Mouse (Mus musculus): Measurements from ENCODE around the gene Tada2b. TPM values are rescaled to one million over a fixed set of nuclear protein-coding genes. Genes with fewer than 3 reads are reported as not detected.
A peak's percentile ranks its signal among the peaks of the same experiment; 100 is the strongest.

The Tada2b gene
- polyA plus RNA-seq, 1 experiment = 8.6 TPM

GRCm38 (mm10) chr5:36483203-36484101, 633 bp downstream of the Tada2b start:
- peak overlapping the region; percentile 91 for H3K4me3 ChIP-seq (ENCODE audit: low read depth, low read length)
- TF ChIP-seq CTCF (IDR thresholded peaks at IDR 0.05; ENCODE audit: extremely low read depth, insufficient read length, insufficient replicate concordance, low read depth, low read length) (no peak), POLR2A (IDR thresholded peaks at IDR 0.05; ENCODE audit: low read depth, low read length) (no peak)
- H3K36me3 ChIP-seq (ENCODE audit: control insufficient read depth, insufficient read depth, low read length) = no peaks in the 10 kb centered on the region
- H3K4me1 ChIP-seq (ENCODE audit: control insufficient read depth, insufficient read depth, insufficient read length, low read length) = peaks cover 17% of the 10 kb centered on the region
- 3% methylated on average over 58 of the region's 58 CpGs for WGBS
- H3K27me3 ChIP-seq (ENCODE audit: control insufficient read depth, insufficient read depth, low read length) = peaks cover 6% of the 10 kb centered on the region
- peak overlapping the region; percentile 19; the same call in 1 of the 2 replicates for H3K27ac ChIP-seq (ENCODE audit: insufficient read depth, low read depth, low read length)

- peaks cover 17% of the 10 kb centered on the region for H3K4me1 ChIP-seq (ENCODE audit: control insufficient read depth, insufficient read depth, insufficient read length, low read length)
- TF ChIP-seq POLR2A (IDR thresholded peaks at IDR 0.05; ENCODE audit: low read depth, low read length) (no peak), CTCF (IDR thresholded peaks at IDR 0.05; ENCODE audit: extremely low read depth, insufficient read length, insufficient replicate concordance, low read depth, low read length) (no peak)
- peaks cover 3% of the 10 kb centered on the region; the same call in 1 of the 2 replicates for H3K36me3 ChIP-seq (ENCODE audit: control insufficient read depth, insufficient read depth, low read length)
- no peak overlapping the region for H3K4me3 ChIP-seq (ENCODE audit: low read depth, low read length)
- peaks cover 6% of the 10 kb centered on the region for H3K27me3 ChIP-seq (ENCODE audit: control insufficient read depth, insufficient read depth, low read length)
- 68% methylated on average over 1 of the region's 1 CpGs for WGBS
- H3K27ac ChIP-seq (ENCODE audit: insufficient read depth, low read depth, low read length) = no peak overlapping the region
Measured at GRCm38 (mm10) chr5:36481114-36481513, 3.0 kb downstream of the Tada2b start.

- Histone ChIP-seq H3K4me3 (ENCODE audit: low read depth, low read length) (no peak overlapping the region), H3K27ac (ENCODE audit: insufficient read depth, low read depth, low read length) (no peak overlapping the region), H3K4me1 (ENCODE audit: control insufficient read depth, insufficient read depth, insufficient read length, low read length) (peaks cover 17% of the 10 kb centered on the region), H3K27me3 (ENCODE audit: control insufficient read depth, insufficient read depth, low read length) (peaks cover 4% of the 10 kb centered on the region), H3K36me3 (ENCODE audit: control insufficient read depth, insufficient read depth, low read length) (peaks cover 3% of the 10 kb centered on the region; the same call in 1 of the 2 replicates)
- TF ChIP-seq POLR2A (IDR thresholded peaks at IDR 0.05; ENCODE audit: low read depth, low read length) (no peak), CTCF (IDR thresholded peaks at IDR 0.05; ENCODE audit: extremely low read depth, insufficient read length, insufficient replicate concordance, low read depth, low read length) (no peak)
- WGBS = 83% methylated on average over 4 of the region's 4 CpGs
Measured at GRCm38 (mm10) chr5:36480398-36480797, 3.7 kb downstream of the Tada2b start.

GRCm38 (mm10) chr5:36479735-36480134, 4.3 kb downstream of the Tada2b start:
- H3K27me3 ChIP-seq (ENCODE audit: control insufficient read depth, insufficient read depth, low read length) = no peaks in the 10 kb centered on the region
- no peak overlapping the region for H3K27ac ChIP-seq (ENCODE audit: insufficient read depth, low read depth, low read length)
- TF ChIP-seq POLR2A (IDR thresholded peaks at IDR 0.05; ENCODE audit: low read depth, low read length) (no peak), CTCF (IDR thresholded peaks at IDR 0.05; ENCODE audit: extremely low read depth, insufficient read length, insufficient replicate concordance, low read depth, low read length) (no peak)
- H3K4me1 ChIP-seq (ENCODE audit: control insufficient read depth, insufficient read depth, insufficient read length, low read length) = peaks cover 11% of the 10 kb centered on the region
- H3K4me3 ChIP-seq (ENCODE audit: low read depth, low read length) = no peak overlapping the region
- 26% methylated on average over 2 of the region's 2 CpGs for WGBS
- H3K36me3 ChIP-seq (ENCODE audit: control insufficient read depth, insufficient read depth, low read length) = peaks cover 4% of the 10 kb centered on the region; the same call in 1 of the 2 replicates

- TF ChIP-seq CTCF (IDR thresholded peaks at IDR 0.05; ENCODE audit: extremely low read depth, insufficient read length, insufficient replicate concordance, low read depth, low read length) = no peak
- TF ChIP-seq POLR2A (IDR thresholded peaks at IDR 0.05; ENCODE audit: low read depth, low read length) = no peak
- 84% methylated on average over 6 of the region's 6 CpGs for WGBS
- peaks cover 9% of the 10 kb centered on the region; the same call in 1 of the 2 replicates for H3K4me1 ChIP-seq (ENCODE audit: control insufficient read depth, insufficient read depth, insufficient read length, low read length)
Measured at GRCm38 (mm10) chr5:36478540-36479420, 5.3 kb downstream of the Tada2b start.

GRCm38 (mm10) chr5:36477486-36477885, 6.6 kb downstream of the Tada2b start:
- no peak overlapping the region for H3K27ac ChIP-seq (ENCODE audit: insufficient read depth, low read depth, low read length)
- no peak for TF ChIP-seq CTCF (IDR thresholded peaks at IDR 0.05; ENCODE audit: extremely low read depth, insufficient read length, insufficient replicate concordance, low read depth, low read length)
- TF ChIP-seq POLR2A (IDR thresholded peaks at IDR 0.05; ENCODE audit: low read depth, low read length) = no peak
- H3K27me3 ChIP-seq (ENCODE audit: control insufficient read depth, insufficient read depth, low read length) = no peaks in the 10 kb centered on the region
- WGBS = 77% methylated on average over 3 of the region's 3 CpGs
- no peak overlapping the region for H3K4me3 ChIP-seq (ENCODE audit: low read depth, low read length)
- H3K36me3 ChIP-seq (ENCODE audit: control insufficient read depth, insufficient read depth, low read length) = peaks cover 16% of the 10 kb centered on the region
- no peaks in the 10 kb centered on the region; the same call in 1 of the 2 replicates for H3K4me1 ChIP-seq (ENCODE audit: control insufficient read depth, insufficient read depth, insufficient read length, low read length)

More at GRCm38 (mm10) chr5:36478540-36479420, 5.3 kb downstream of the Tada2b start:
- H3K4me3 ChIP-seq (ENCODE audit: low read depth, low read length) = no peak overlapping the region
- H3K27me3 ChIP-seq (ENCODE audit: control insufficient read depth, insufficient read depth, low read length) = no peaks in the 10 kb centered on the region
- peaks cover 7% of the 10 kb centered on the region; the same call in 1 of the 2 replicates for H3K36me3 ChIP-seq (ENCODE audit: control insufficient read depth, insufficient read depth, low read length)
- H3K27ac ChIP-seq (ENCODE audit: insufficient read depth, low read depth, low read length) = no peak overlapping the region

Data from small intestine, adult 2 months (tissue).